ENCODE assay signal across 8 mouse cellular contexts in the genomic region with DNA sequence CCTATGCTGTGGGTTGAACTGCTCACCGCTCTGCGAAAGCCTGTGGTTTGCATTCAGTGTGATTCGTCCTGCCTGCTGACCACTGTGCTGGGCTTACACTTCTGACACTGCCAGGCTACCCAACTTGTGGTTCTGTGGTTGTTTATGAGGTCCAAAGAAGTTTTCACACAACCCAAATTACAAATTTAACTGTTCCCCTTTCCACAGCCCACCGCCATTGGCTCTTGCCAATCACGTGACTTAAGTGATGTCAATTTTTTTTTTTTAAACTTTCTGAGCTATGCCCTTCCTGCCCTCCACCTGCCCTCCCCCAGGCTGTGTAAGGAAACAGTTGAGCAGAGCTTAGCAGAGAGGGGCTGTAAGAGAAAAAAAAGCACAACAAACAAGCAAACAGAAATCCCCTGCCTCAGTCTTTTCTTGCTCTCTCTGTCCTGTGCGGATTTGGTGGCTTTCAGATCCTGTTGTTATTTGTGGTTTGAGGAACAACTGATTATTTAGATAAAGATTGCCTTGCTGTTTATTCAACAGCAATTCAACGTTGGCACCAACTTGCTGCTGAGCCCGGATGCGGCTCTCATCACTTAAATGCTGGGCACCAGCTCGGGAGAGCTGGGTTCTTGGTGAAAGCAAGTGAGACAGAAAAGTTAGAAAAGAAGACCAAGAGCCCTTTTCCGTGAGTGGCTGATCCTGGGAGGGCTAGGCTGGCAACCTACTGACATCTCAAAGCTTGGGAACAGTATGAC. TPM values are rescaled to one million over a fixed set of nuclear protein-coding genes. Genes with fewer than 3 reads are reported as not detected.
DNase-seq lines count a peak whose midpoint lies in the region; ATAC-seq and TF ChIP-seq lines count a peak whose summit lies in the region.

A gene (minus strand): TSS at position 242 of the 743 bp plus-strand sequence.

- ATAC-seq in Patski = peak; percentile 42
- no peak for ATAC-seq in midbrain, embryonic 16.5 days

- DNase-seq in heart, adult 9 months (ENCODE audit: low spot score in 2 of 2) = peak; percentile 40 to 64
- DNase-seq in heart, embryonic 10.5 days (ENCODE audit: low spot score) = no peak
- DNase-seq in Patski (ENCODE audit: low read depth, low spot score) = peak; percentile 56
- peak; percentile 95 for DNase-seq in induced T-regulatory cell, adult 2 months (ENCODE audit: low read depth)
- DNase-seq in cerebellum, postnatal 36 days = no peak
- no peak for DNase-seq in yolk sac, embryonic 10.5 days (ENCODE audit: low spot score)

- H3K4me3 ChIP-seq in heart, embryonic 10.5 days = no peak within 1 kb of the TSS
- H3K4me3 ChIP-seq in myocyte = peak within 1 kb of the TSS; percentile 94
- H3K4me3 ChIP-seq in midbrain, embryonic 16.5 days (ENCODE audit: low read depth, low read length) = no peak within 1 kb of the TSS

- peaks cover 30% of the 10 kb centered on the region for H3K4me1 ChIP-seq in heart, embryonic 10.5 days
- no peaks in the 10 kb centered on the region for H3K4me1 ChIP-seq in midbrain, embryonic 16.5 days (ENCODE audit: control insufficient read depth, insufficient read depth, low read length)

- H3K36me3 ChIP-seq in heart, embryonic 10.5 days = no peaks in the 10 kb centered on the region
- peaks cover 9% of the 10 kb centered on the region for H3K36me3 ChIP-seq in myocyte (ENCODE audit: control insufficient read depth, insufficient read depth)
- no peaks in the 10 kb centered on the region for H3K36me3 ChIP-seq in midbrain, embryonic 16.5 days (ENCODE audit: control insufficient read depth, insufficient read depth, low read length)

- H3K4me2 ChIP-seq in myocyte (ENCODE audit: low read depth) = peak within 1 kb of the TSS; percentile 85
- H3K4me2 ChIP-seq in midbrain, embryonic 16.5 days (ENCODE audit: low read length) = no peak within 1 kb of the TSS

- TF ChIP-seq POLR2A in myocyte (IDR thresholded peaks at IDR 0.05; ENCODE audit: insufficient read length, low read depth) = peak; percentile 77

- CTCF ChIA-PET in Patski (lab: Charles Lee) = interaction anchor here (1.6 kb wide), 1 partner anchor 45 kb away, joined by 3 read pairs; no protein-coding TSS in a partner anchor

- in situ Hi-C loops in Patski (cut with MboI; ENCODE audit: low pct_unique_long_range_greater_than_20kb) = loop anchor here (5.0 to 10.0 kb wide), 2 partner anchors 76 to 469 kb away; no protein-coding TSS in a partner anchor

- POLR2A ChIA-PET in Patski (lab: Charles Lee) = no interaction called here

- TF ChIP-seq CTCF in Patski (IDR thresholded peaks at IDR 0.05) = no peak

- 84% methylated on average over 11 of the region's 11 CpGs for WGBS in heart, embryonic 10.5 days
- WGBS in midbrain, embryonic 16.5 days = 92% methylated on average over 11 of the region's 11 CpGs

- H3K9ac ChIP-seq in midbrain, embryonic 16.5 days (ENCODE audit: low read depth, low read length) = no peak within 1 kb of the TSS

- peaks cover 46% of the 10 kb centered on the region for H3K79me2 ChIP-seq in myocyte (ENCODE audit: control insufficient read depth, insufficient read depth)

- H3K27ac ChIP-seq in heart, embryonic 10.5 days = no peak within 1 kb of the TSS
- no peak within 1 kb of the TSS for H3K27ac ChIP-seq in midbrain, embryonic 16.5 days (ENCODE audit: low read length)

- peaks cover 90% of the 10 kb centered on the region for H3K27me3 ChIP-seq in heart, embryonic 10.5 days (ENCODE audit: insufficient read depth, poor library complexity, severe bottlenecking)
- no peaks in the 10 kb centered on the region for H3K27me3 ChIP-seq in Patski
- H3K27me3 ChIP-seq in myocyte (ENCODE audit: control insufficient read depth, insufficient read depth, insufficient read length) = no peaks in the 10 kb centered on the region
- no peaks in the 10 kb centered on the region for H3K27me3 ChIP-seq in midbrain, embryonic 16.5 days (ENCODE audit: control insufficient read depth, insufficient read depth, low read depth, low read length)

- peak within 1 kb of the TSS; percentile 71 for H3ac ChIP-seq in myocyte (ENCODE audit: control insufficient read depth, insufficient read length)

- H3K9me3 ChIP-seq in heart, embryonic 10.5 days = no peaks in the 10 kb centered on the region
- no peaks in the 10 kb centered on the region for H3K9me3 ChIP-seq in midbrain, embryonic 16.5 days (replicated peaks; ENCODE audit: control insufficient read depth, low read length, poor library complexity, severe bottlenecking)

TF ChIP-seq in myocyte, 11 proteins besides CTCF, POLR2A, EP300 and RAD21:
- TF ChIP-seq MYOG (IDR thresholded peaks at IDR 0.05; ENCODE audit: control insufficient read depth in 1 of 3, insufficient read depth in 1 of 3, insufficient read length in 2 of 3, low read depth in 2 of 3) = peak in 1 of 3 experiments; percentile 60
- TF ChIP-seq USF1 (IDR thresholded peaks at IDR 0.05; ENCODE audit: low read depth) = peak; percentile 97
- TF ChIP-seq REST (IDR thresholded peaks at IDR 0.05; ENCODE audit: insufficient read depth, insufficient read length) = no peak
- peak; percentile 35; the same call in 1 of the 2 replicates for TF ChIP-seq CEBPB (IDR thresholded peaks at IDR 0.05; ENCODE audit: insufficient read depth, poor library complexity, severe bottlenecking)
- TF ChIP-seq MAX (IDR thresholded peaks at IDR 0.05; ENCODE audit: low read depth) = peak; percentile 54
- peak; percentile 88 for TF ChIP-seq POLR2AphosphoS2 (IDR thresholded peaks at IDR 0.05; ENCODE audit: insufficient read length, low read depth)
- no peak for TF ChIP-seq TCF3 (IDR thresholded peaks at IDR 0.05; ENCODE audit: insufficient read length, low read depth)
- no peak for TF ChIP-seq TCF12 (IDR thresholded peaks at IDR 0.05; ENCODE audit: insufficient read depth, poor library complexity, severe bottlenecking)
- TF ChIP-seq MYOD1 (IDR thresholded peaks at IDR 0.05; ENCODE audit: control insufficient read depth in 1 of 3, insufficient read length in 2 of 3, low read depth in 2 of 3) = peak in 1 of 3 experiments; percentile 40
- TF ChIP-seq E2F4 (IDR thresholded peaks at IDR 0.05; ENCODE audit: insufficient read depth) = no peak
- TF ChIP-seq SRF (IDR thresholded peaks at IDR 0.05; ENCODE audit: control insufficient read depth, insufficient read length, low read depth) = no peak

RNA-seq across cellular contexts. Expression of the gene that starts here (rescaled TPM):
- polyA plus RNA-seq in heart, embryonic 10.5 days (2016; fragmentation: Nextera tagmentation; extraction: Ambion mirVana) = 1.0 and 2.5 TPM in 2 replicates
- polyA plus RNA-seq in Patski (2021) (42.5 TPM), myocyte (2012; fragmentation: generic; extraction: Trizol) (38.8 TPM)
- 0.59 and 0.71 TPM in 2 replicates for polyA plus RNA-seq in midbrain, embryonic 16.5 days (2015; fragmentation: Nextera tagmentation; extraction: Ambion mirVana)

Comparison
In these comparisons a context has a peak if more than half of its experiments do, and no peak if none do; other contexts are left out.
1. RNA of the gene that starts here (polyA plus RNA-seq): 42.5 TPM in Patski (single experiment) and 38.8 TPM in myocyte (single experiment); 1.0 to 2.5 TPM in heart, embryonic 10.5 days and 0.59 to 0.71 TPM in midbrain, embryonic 16.5 days; every median in the first group is over 10 times any median in the second.
2. DNase-seq: peak in heart, adult 9 months (2 of 2), Patski (single experiment) and induced T-regulatory cell, adult 2 months (single experiment); none in heart, embryonic 10.5 days (single experiment), cerebellum, postnatal 36 days (0 of 2) and yolk sac, embryonic 10.5 days (single experiment).